Mouse (Mus musculus): Measurements from ENCODE around the gene Slc25a28. TPM values are rescaled to one million over a fixed set of nuclear protein-coding genes. Genes with fewer than 3 reads are reported as not detected.

Gene Slc25a28
- polyA plus RNA-seq, 1 experiment from 2014 or later: 14.1 TPM

DNA sequence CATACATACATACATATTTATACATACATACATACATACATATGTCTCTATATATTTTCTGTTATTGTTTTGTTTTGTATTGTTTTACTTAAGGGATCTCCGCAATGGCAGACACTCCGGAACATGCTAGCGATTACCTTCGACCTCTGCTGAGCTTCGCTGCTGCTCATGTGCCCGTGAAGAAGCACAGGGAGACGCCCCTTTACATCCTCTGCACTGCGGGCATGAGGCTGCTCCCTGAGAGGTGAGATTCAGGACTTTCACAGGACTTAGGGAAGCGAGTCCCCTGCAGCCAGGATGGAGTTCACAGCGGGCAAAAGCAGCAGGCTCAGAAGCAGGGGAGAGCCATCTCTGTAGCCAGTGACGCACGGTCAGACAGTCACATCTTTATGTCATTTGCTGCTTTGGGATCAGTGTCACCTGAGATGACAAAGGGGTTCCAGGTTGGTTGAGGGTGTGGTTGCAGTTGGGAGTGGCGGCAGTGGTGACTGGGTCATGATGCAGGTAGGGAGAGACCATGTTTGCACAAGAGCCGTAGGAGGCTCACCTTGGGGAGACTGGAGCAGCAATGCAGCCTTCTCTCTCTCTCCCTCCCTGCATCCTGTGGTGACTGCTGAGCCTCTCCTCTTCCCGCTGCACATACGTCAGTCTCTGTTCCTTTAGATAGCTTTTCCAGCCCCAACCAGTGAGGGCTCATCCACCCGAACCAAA lies 30.3 kb upstream of the Slc25a28 start:
- WGBS: 91% methylated on average over 17 of the region's 17 CpGs
- Histone ChIP-seq H3K27ac (ENCODE audit: low read length) (no peak overlapping the region), H3K4me3 (ENCODE audit: low read depth, low read length) (no peak overlapping the region), H3K27me3 (ENCODE audit: control insufficient read depth, insufficient read depth, low read depth, low read length) (no peaks in the 10 kb centered on the region), H3K4me2 (ENCODE audit: low read length) (no peak overlapping the region), H3K9ac (ENCODE audit: low read depth, low read length) (no peak overlapping the region), H3K4me1 (ENCODE audit: control insufficient read depth, insufficient read depth, low read length) (0 out of 2 replicates have a peak, but pooled peaks cover 3% of the 10 kb centered on the region), H3K9me3 (replicated peaks; ENCODE audit: control insufficient read depth, low read length, poor library complexity, severe bottlenecking) (no peaks in the 10 kb centered on the region), H3K36me3 (ENCODE audit: control insufficient read depth, insufficient read depth, low read length) (peaks cover 29% of the 10 kb centered on the region)
- no peak for ATAC-seq

GRCm38 (mm10) chr19:43704211-43704610 lies 29.5 kb upstream of the Slc25a28 start:
- Histone ChIP-seq H3K27me3 (ENCODE audit: control insufficient read depth, insufficient read depth, low read depth, low read length) (no peaks in the 10 kb centered on the region), H3K36me3 (ENCODE audit: control insufficient read depth, insufficient read depth, low read length) (peaks cover 29% of the 10 kb centered on the region), H3K9ac (ENCODE audit: low read depth, low read length) (no peak overlapping the region), H3K4me2 (ENCODE audit: low read length) (no peak overlapping the region), H3K9me3 (replicated peaks; ENCODE audit: control insufficient read depth, low read length, poor library complexity, severe bottlenecking) (no peaks in the 10 kb centered on the region), H3K27ac (ENCODE audit: low read length) (no peak overlapping the region), H3K4me1 (ENCODE audit: control insufficient read depth, insufficient read depth, low read length) (no peaks in the 10 kb centered on the region), H3K4me3 (ENCODE audit: low read depth, low read length) (no peak overlapping the region)
- 93% methylated on average over 11 of the region's 11 CpGs for WGBS
- ATAC-seq: no peak

DNA sequence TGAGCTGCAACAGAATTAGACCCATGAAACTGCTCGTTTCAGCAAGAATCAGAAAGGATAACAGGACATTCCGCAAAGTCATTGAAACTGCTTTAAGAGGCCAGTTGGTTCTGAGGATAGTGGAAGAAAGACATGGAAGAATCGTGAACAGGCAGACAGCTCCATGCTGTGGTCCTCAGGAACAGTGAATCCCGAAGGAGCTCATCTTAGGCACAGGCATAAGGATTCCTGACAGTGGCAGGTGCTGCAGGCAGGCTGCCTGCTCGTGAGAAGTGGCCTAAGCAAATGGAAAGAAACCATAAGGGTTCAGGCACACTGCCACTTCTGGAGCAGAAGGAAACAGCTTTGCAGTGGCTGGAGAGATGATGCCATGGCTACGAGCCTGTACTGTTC lies 25.1 kb upstream of the Slc25a28 start:
- Histone ChIP-seq H3K4me3 (ENCODE audit: low read depth, low read length) (no peak overlapping the region), H3K4me1 (ENCODE audit: control insufficient read depth, insufficient read depth, low read length) (no peaks in the 10 kb centered on the region), H3K4me2 (ENCODE audit: low read length) (no peak overlapping the region), H3K9me3 (replicated peaks; ENCODE audit: control insufficient read depth, low read length, poor library complexity, severe bottlenecking) (no peaks in the 10 kb centered on the region), H3K36me3 (ENCODE audit: control insufficient read depth, insufficient read depth, low read length) (peaks cover 11% of the 10 kb centered on the region), H3K27ac (ENCODE audit: low read length) (no peak overlapping the region), H3K9ac (ENCODE audit: low read depth, low read length) (no peak overlapping the region), H3K27me3 (ENCODE audit: control insufficient read depth, insufficient read depth, low read depth, low read length) (no peaks in the 10 kb centered on the region)
- no peak for ATAC-seq
- 88% methylated on average over 6 of the region's 6 CpGs for WGBS

DNA sequence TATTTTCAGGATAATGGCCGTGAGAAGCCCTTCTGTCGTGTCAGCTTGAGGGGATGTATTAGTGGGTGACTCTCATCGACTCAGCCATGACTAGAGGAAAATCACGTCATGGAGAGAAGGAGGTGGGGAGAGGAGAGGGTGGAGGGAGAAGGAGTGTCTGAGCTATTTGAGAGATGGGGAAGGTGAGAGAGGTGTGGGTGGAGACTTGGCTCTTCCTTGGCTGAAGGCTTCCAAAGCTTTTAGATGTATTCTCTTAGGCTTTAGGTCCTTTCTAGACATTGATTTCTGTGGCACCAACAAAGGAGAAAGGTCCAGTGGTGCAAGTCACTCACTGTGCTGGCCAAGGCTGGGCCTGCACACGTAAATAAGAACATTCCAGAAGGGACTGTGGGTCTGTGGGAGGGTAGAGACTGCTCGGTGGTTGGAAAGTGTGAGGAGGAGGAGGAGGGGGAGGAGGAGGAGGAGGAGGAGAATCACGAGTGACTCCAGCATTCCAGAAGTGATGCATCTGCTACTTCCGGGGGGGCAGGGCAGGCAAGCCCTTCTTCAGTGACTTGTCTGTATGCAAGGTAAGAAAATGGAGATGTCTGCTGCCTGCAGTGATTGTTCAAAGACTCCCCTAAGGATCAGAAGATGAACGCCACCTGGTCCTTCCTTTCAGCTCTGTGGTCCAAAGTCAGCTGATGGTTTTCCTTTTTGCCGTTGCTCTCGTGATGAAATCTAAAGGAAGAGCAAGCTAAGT lies 24.5 kb upstream of the Slc25a28 start:
- H3K4me1 ChIP-seq (ENCODE audit: control insufficient read depth, insufficient read depth, low read length): no peaks in the 10 kb centered on the region
- H3K27me3 ChIP-seq (ENCODE audit: control insufficient read depth, insufficient read depth, low read depth, low read length): no peaks in the 10 kb centered on the region
- H3K9me3 ChIP-seq (replicated peaks; ENCODE audit: control insufficient read depth, low read length, poor library complexity, severe bottlenecking): no peaks in the 10 kb centered on the region
- H3K36me3 ChIP-seq (ENCODE audit: control insufficient read depth, insufficient read depth, low read length): peaks cover 7% of the 10 kb centered on the region
- H3K4me2 ChIP-seq (ENCODE audit: low read length): no peak overlapping the region
- H3K27ac ChIP-seq (ENCODE audit: low read length): no peak overlapping the region
- H3K4me3 ChIP-seq (ENCODE audit: low read depth, low read length): no peak overlapping the region
- no peak for ATAC-seq
- 82% methylated on average over 11 of the region's 11 CpGs for WGBS
- H3K9ac ChIP-seq (ENCODE audit: low read depth, low read length): no peak overlapping the region

GRCm38 (mm10) chr19:43697666-43698370 lies 23.1 kb upstream of the Slc25a28 start:
- WGBS: 97% methylated on average over 5 of the region's 5 CpGs
- Histone ChIP-seq H3K4me1 (ENCODE audit: control insufficient read depth, insufficient read depth, low read length) (peaks cover under 1% of the 10 kb centered on the region; the same call in 1 of the 2 replicates), H3K4me3 (ENCODE audit: low read depth, low read length) (no peak overlapping the region), H3K9ac (ENCODE audit: low read depth, low read length) (no peak overlapping the region), H3K27ac (ENCODE audit: low read length) (no peak overlapping the region), H3K4me2 (ENCODE audit: low read length) (0 out of 2 replicates have a peak overlapping the region, but pooled peaks have one; percentile 7), H3K9me3 (replicated peaks; ENCODE audit: control insufficient read depth, low read length, poor library complexity, severe bottlenecking) (no peaks in the 10 kb centered on the region), H3K27me3 (ENCODE audit: control insufficient read depth, insufficient read depth, low read depth, low read length) (no peaks in the 10 kb centered on the region), H3K36me3 (ENCODE audit: control insufficient read depth, insufficient read depth, low read length) (peaks cover 4% of the 10 kb centered on the region)
- no peak for ATAC-seq

DNA sequence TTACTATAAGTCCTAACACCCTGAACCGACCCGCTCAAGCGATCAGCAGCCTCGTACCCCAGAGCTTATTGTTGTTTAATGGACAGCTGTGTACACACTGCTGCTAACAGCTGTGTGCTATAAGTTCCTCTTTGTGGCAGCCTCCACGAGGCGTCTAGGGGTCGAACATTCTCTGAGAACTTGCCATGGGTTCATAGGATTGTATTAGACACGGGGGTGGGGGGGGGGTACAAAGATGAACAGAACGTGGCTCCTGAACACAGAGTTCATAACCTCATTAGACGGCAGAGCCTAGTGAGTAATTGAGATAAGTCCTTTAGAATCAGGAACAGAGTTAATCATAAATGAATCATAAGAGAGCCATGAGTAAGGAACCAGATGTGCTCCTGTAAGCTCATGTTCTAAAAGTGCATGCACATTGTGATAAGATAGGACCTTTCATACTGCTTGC lies 20.9 kb upstream of the Slc25a28 start:
- Histone ChIP-seq H3K9ac (ENCODE audit: low read depth, low read length) (no peak overlapping the region), H3K27ac (ENCODE audit: low read length) (no peak overlapping the region), H3K9me3 (replicated peaks; ENCODE audit: control insufficient read depth, low read length, poor library complexity, severe bottlenecking) (no peaks in the 10 kb centered on the region), H3K4me3 (ENCODE audit: low read depth, low read length) (no peak overlapping the region), H3K4me2 (ENCODE audit: low read length) (no peak overlapping the region), H3K36me3 (ENCODE audit: control insufficient read depth, insufficient read depth, low read length) (peaks cover 2% of the 10 kb centered on the region; the same call in 1 of the 2 replicates), H3K27me3 (ENCODE audit: control insufficient read depth, insufficient read depth, low read depth, low read length) (no peaks in the 10 kb centered on the region), H3K4me1 (ENCODE audit: control insufficient read depth, insufficient read depth, low read length) (peaks cover 14% of the 10 kb centered on the region)
- WGBS: 49% methylated on average over 10 of the region's 10 CpGs
- ATAC-seq: no peak

GRCm38 (mm10) chr19:43692815-43693214 lies 18.1 kb upstream of the Slc25a28 start:
- Histone ChIP-seq H3K27ac (ENCODE audit: low read length) (no peak overlapping the region), H3K9ac (ENCODE audit: low read depth, low read length) (no peak overlapping the region), H3K36me3 (ENCODE audit: control insufficient read depth, insufficient read depth, low read length) (no peaks in the 10 kb centered on the region), H3K9me3 (replicated peaks; ENCODE audit: control insufficient read depth, low read length, poor library complexity, severe bottlenecking) (no peaks in the 10 kb centered on the region), H3K27me3 (ENCODE audit: control insufficient read depth, insufficient read depth, low read depth, low read length) (no peaks in the 10 kb centered on the region), H3K4me1 (ENCODE audit: control insufficient read depth, insufficient read depth, low read length) (peaks cover 24% of the 10 kb centered on the region), H3K4me3 (ENCODE audit: low read depth, low read length) (no peak overlapping the region), H3K4me2 (ENCODE audit: low read length) (no peak overlapping the region; the same call in 1 of the 2 replicates)
- 42% methylated on average over 14 of the region's 14 CpGs for WGBS
- no peak for ATAC-seq

- under 1% methylated on average over 59 of the region's 60 CpGs for WGBS
- H3K4me1 ChIP-seq (ENCODE audit: control insufficient read depth, insufficient read depth, low read length): peaks cover 24% of the 10 kb centered on the region
- peak within 1 kb of the TSS; percentile 80 for H3K27ac ChIP-seq (ENCODE audit: low read length)
- H3K36me3 ChIP-seq (ENCODE audit: control insufficient read depth, insufficient read depth, low read length): no peaks in the 10 kb centered on the region
- H3K4me2 ChIP-seq (ENCODE audit: low read length): peak within 1 kb of the TSS; percentile 87
- ATAC-seq: peak; percentile 98
- peak within 1 kb of the TSS; percentile 89 for H3K9ac ChIP-seq (ENCODE audit: low read depth, low read length)
- H3K4me3 ChIP-seq (ENCODE audit: low read depth, low read length): peak within 1 kb of the TSS; percentile 70
- no peaks in the 10 kb centered on the region for H3K9me3 ChIP-seq (replicated peaks; ENCODE audit: control insufficient read depth, low read length, poor library complexity, severe bottlenecking)
- H3K27me3 ChIP-seq (ENCODE audit: control insufficient read depth, insufficient read depth, low read depth, low read length): no peaks in the 10 kb centered on the region
Observed at GRCm38 (mm10) chr19:43689419-43690246, 15.0 kb upstream of the Slc25a28 start, which contains the start of gene Entpd7. Gene Entpd7 (plus strand): TSS chr19:43689672.

Data from midbrain, embryonic 16.5 days (tissue).